Mouse (Mus musculus) thymus, adult 2 months (tissue): Measurements from ENCODE around the gene Kif23. TPM values are rescaled to one million over a fixed set of nuclear protein-coding genes. Genes with fewer than 3 reads are reported as not detected.

Experiments used
- DNase-seq: peaks from one replicate; pipeline ENCODE4 v3.0.0; 2021
- H3K27ac ChIP-seq: fragments of 200-500 bp; 2 replicates; pipeline ENCODE4 v1.5.1; 2012; ENCODE audit warnings: low read length, control low read depth; ENCODE audit not compliant: control insufficient read depth, insufficient read depth
- H3K27me3 ChIP-seq: fragments of 200-500 bp; 2 replicates; pipeline ENCODE4 v1.6.1; 2012; ENCODE audit warnings: mild to moderate bottlenecking, low read length, moderate library complexity, mixed read lengths; ENCODE audit not compliant: control insufficient read depth, insufficient read depth
- H3K36me3 ChIP-seq: fragments of 200-500 bp; 2 replicates; pipeline ENCODE4 v1.6.1; 2012; ENCODE audit warnings: mild to moderate bottlenecking, low read length, moderate library complexity; ENCODE audit not compliant: control insufficient read depth, insufficient read depth
- H3K4me1 ChIP-seq: fragments of 200-500 bp; replicated peaks from 2 replicates; pipeline ENCODE4 v1.6.1; 2012; ENCODE audit warnings: low read length; ENCODE audit not compliant: control insufficient read depth, insufficient read depth
- H3K4me3 ChIP-seq: fragments of 200-500 bp; 2 replicates; pipeline ENCODE4 v1.5.1; 2012; ENCODE audit warnings: mild to moderate bottlenecking, low read length, control low read depth, moderate library complexity; ENCODE audit not compliant: control insufficient read depth, insufficient read depth
- CTCF ChIP-seq: fragments of 200-500 bp; IDR thresholded peaks from 2 replicates; pipeline ENCODE4 v1.5.1; 2012; ENCODE audit warnings: mild to moderate bottlenecking, control low read depth, low read length, moderate library complexity, borderline replicate concordance; ENCODE audit not compliant: control insufficient read depth, poor library complexity, insufficient read depth; ENCODE audit errors: extremely low read depth
- POLR2A ChIP-seq: fragments of 200-500 bp; IDR thresholded peaks from 2 replicates; pipeline ENCODE4 v1.6.1; 2012; ENCODE audit warnings: mild to moderate bottlenecking, low read length, control low read depth, moderate library complexity; ENCODE audit not compliant: control insufficient read depth, poor library complexity, insufficient read depth; ENCODE audit errors: extremely low read depth
- WGBS: fragments of 180-500 bp; shearing (Covaris S2); methylation state at CpG from one replicate; pipeline ENCODE4 v1.1.7; 2018; 5-methylcytosine and 5-hydroxymethylcytosine counted together
- polyA plus RNA-seq: library from polyadenylated mRNA; depleted of rRNA; stranded (reverse); fragments of >200 nt; gene quantifications from 2 replicates; pipeline ENCODE4 v1.2.3, GENCODE M21; 2012

Gene Kif23
- polyA plus RNA-seq, 1 experiment = 28.4 TPM

GRCm38 (mm10) chr9:61920331-61920730, 26.2 kb downstream of the Kif23 start:
- Histone ChIP-seq H3K27me3 (no peaks in the 10 kb centered on the region), H3K4me1 (peaks cover 13% of the 10 kb centered on the region), H3K27ac (no peak overlapping the region), H3K4me3 (no peak overlapping the region), H3K36me3 (peaks cover 25% of the 10 kb centered on the region)
- no peak for DNase-seq
- TF ChIP-seq POLR2A = no peak
- no peak for TF ChIP-seq CTCF
- 95% methylated on average over 6 of the region's 6 CpGs for WGBS

DNA sequence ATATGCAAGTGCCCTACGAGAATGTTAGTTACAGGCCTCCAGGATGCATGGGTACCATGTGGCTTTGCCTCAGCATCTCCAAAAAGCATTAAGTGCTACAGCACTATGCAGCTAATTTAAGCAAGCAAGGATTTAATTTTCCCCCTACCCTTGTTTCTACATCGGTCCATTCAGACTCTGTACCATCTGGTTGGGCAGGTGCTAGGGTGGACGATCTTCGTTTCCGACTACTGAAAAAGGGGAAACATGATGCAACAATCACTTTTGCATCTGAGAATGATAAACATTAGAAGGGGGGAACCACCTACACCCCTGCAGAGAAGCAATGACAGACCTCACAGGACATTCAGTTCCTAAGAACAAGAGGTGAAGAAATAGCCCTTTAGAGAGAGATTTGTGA, 27.1 kb downstream of the Kif23 start:
- no peak overlapping the region for H3K27ac ChIP-seq
- H3K36me3 ChIP-seq = peaks cover 25% of the 10 kb centered on the region

GRCm38 (mm10) chr9:61917436-61917835, 29.1 kb downstream of the Kif23 start:
- 99% methylated on average over 6 of the region's 6 CpGs for WGBS
- Histone ChIP-seq H3K36me3 (peaks cover 32% of the 10 kb centered on the region), H3K27me3 (no peaks in the 10 kb centered on the region), H3K4me3 (no peak overlapping the region), H3K27ac (no peak overlapping the region), H3K4me1 (no peaks in the 10 kb centered on the region)
- TF ChIP-seq CTCF = no peak
- TF ChIP-seq POLR2A = no peak
- DNase-seq = no peak

More for the DNA sequence above, 27.1 kb downstream of the Kif23 start:
- Histone ChIP-seq H3K27me3 (no peaks in the 10 kb centered on the region), H3K4me3 (no peak overlapping the region), H3K4me1 (peaks cover 7% of the 10 kb centered on the region)
- 95% methylated on average over 5 of the region's 5 CpGs for WGBS
- DNase-seq = no peak
- TF ChIP-seq CTCF (no peak), POLR2A (no peak)

GRCm38 (mm10) chr9:61916986-61917385, 29.6 kb downstream of the Kif23 start:
- Histone ChIP-seq H3K4me1 (no peaks in the 10 kb centered on the region), H3K36me3 (peaks cover 37% of the 10 kb centered on the region), H3K4me3 (no peak overlapping the region), H3K27ac (no peak overlapping the region), H3K27me3 (no peaks in the 10 kb centered on the region)
- DNase-seq = no peak
- 97% methylated on average over 3 of the region's 3 CpGs for WGBS
- no peak for TF ChIP-seq POLR2A
- TF ChIP-seq CTCF = no peak

- H3K4me1 ChIP-seq = no peaks in the 10 kb centered on the region
- H3K27ac ChIP-seq = no peak overlapping the region
- no peak for TF ChIP-seq CTCF
- no peak for DNase-seq
- peaks cover 32% of the 10 kb centered on the region for H3K36me3 ChIP-seq
- 75% methylated on average over 4 of the region's 4 CpGs for WGBS
- H3K4me3 ChIP-seq = no peak overlapping the region
- H3K27me3 ChIP-seq = no peaks in the 10 kb centered on the region
These were observed 31.1 kb downstream of the Kif23 start for GRCm38 (mm10) chr9:61915393-61916005.

DNA sequence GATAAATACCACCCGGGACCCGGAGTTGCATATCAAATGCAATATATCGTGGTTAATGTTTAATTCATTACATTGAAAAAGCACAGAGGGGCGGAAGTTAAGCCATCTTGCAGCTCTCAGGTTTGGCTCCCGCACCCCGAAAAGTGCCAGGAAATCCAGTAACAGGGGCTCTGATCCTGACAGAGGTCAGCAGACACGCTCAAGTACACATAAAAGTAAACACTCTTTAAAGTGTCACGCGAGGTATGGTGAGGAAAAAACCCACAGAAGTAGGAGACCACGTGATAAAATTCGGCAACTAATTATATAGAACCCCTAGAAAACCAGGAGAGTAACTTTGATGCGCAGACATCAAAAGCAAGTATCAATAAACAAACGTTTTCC, 31.7 kb downstream of the Kif23 start:
- peaks cover 32% of the 10 kb centered on the region for H3K36me3 ChIP-seq
- no peak for DNase-seq
- H3K4me3 ChIP-seq = peak overlapping the region; percentile 91

GRCm38 (mm10) chr9:61914203-61914916, 32.2 kb downstream of the Kif23 start, which contains the start of gene Rplp1:
Gene Rplp1 (minus strand): TSS chr9:61914542.
- under 1% methylated on average over 70 of the region's 70 CpGs for WGBS
- H3K4me3 ChIP-seq = peak within 1 kb of the TSS; percentile 91
- no peaks in the 10 kb centered on the region for H3K27me3 ChIP-seq
- H3K36me3 ChIP-seq = peaks cover 27% of the 10 kb centered on the region
- H3K27ac ChIP-seq = peak within 1 kb of the TSS; percentile 98
- no peaks in the 10 kb centered on the region for H3K4me1 ChIP-seq
- peak; percentile 96 for DNase-seq
- TF ChIP-seq CTCF = peak; percentile 42; the same call in 1 of the 2 replicates
- no peak; the same call in none of the 2 replicates for TF ChIP-seq POLR2A

More for the DNA sequence above, 31.7 kb downstream of the Kif23 start:
- no peak for TF ChIP-seq CTCF
- no peak for TF ChIP-seq POLR2A
- WGBS = 3% methylated on average over 13 of the region's 13 CpGs
- Histone ChIP-seq H3K27me3 (no peaks in the 10 kb centered on the region), H3K27ac (peak overlapping the region; percentile 98), H3K4me1 (no peaks in the 10 kb centered on the region)
